Mouse (Mus musculus) embryonic facial prominence, embryonic 14.5 days (tissue): ENCODE measurements around the gene Phtf2. TPM values are rescaled to one million over a fixed set of nuclear protein-coding genes. Genes with fewer than 3 reads are reported as not detected.
"Not testable (repeated sequence)": the region's sequence is repeated elsewhere in the genome, so short reads cannot be mapped to it uniquely, and the experiment has no call there.

Source experiments
- ATAC-seq: fragments of 200-750 bp; cut with Nextera tagmentation; 2 replicates; pipeline ENCODE4 v1.8.0; 2017; ENCODE audit warnings: low read depth, moderate number of reproducible peaks, moderate TSS enrichment
- DNase-seq: peaks from one replicate; pipeline ENCODE4 v3.0.0-alpha.2; 2015; ENCODE audit warnings: low spot score
- H3K27ac ChIP-seq: fragments of 300-500 bp; sonication (generic); replicated peaks from 2 replicates; pipeline ENCODE4 v1.5.1; 2014; ENCODE audit warnings: low read depth, mild to moderate bottlenecking, low read length, moderate library complexity
- H3K27me3 ChIP-seq: fragments of 300-500 bp; sonication (generic); replicated peaks from 2 replicates; pipeline ENCODE4 v1.6.1; 2014; ENCODE audit warnings: low read length; ENCODE audit not compliant: control insufficient read depth, insufficient read depth
- H3K36me3 ChIP-seq: fragments of 300-500 bp; sonication (generic); 2 replicates; pipeline ENCODE4 v1.6.1; 2014; ENCODE audit warnings: low read length, mixed read lengths; ENCODE audit not compliant: control insufficient read depth, insufficient read depth
- H3K4me1 ChIP-seq: fragments of 300-500 bp; sonication (generic); 2 replicates; pipeline ENCODE4 v1.6.1; 2014; ENCODE audit warnings: antibody characterized with exemption, low read length; ENCODE audit not compliant: control insufficient read depth, insufficient read depth
- H3K4me2 ChIP-seq: fragments of 300-500 bp; sonication (generic); 2 replicates; pipeline ENCODE4 v1.6.1; 2014; ENCODE audit warnings: low read depth, mild to moderate bottlenecking, low read length, moderate library complexity, mixed read lengths
- H3K4me3 ChIP-seq: fragments of 300-500 bp; sonication (generic); 2 replicates; pipeline ENCODE4 v1.5.1; 2014; ENCODE audit warnings: low read depth, mild to moderate bottlenecking, low read length
- H3K9ac ChIP-seq: fragments of 300-500 bp; sonication (generic); 2 replicates; pipeline ENCODE4 v1.6.1; 2014; ENCODE audit warnings: low read depth, mild to moderate bottlenecking, low read length, moderate library complexity, mixed read lengths
- H3K9me3 ChIP-seq: fragments of 300-500 bp; sonication (generic); 2 replicates; pipeline ENCODE4 v1.6.1; 2016; ENCODE audit warnings: low read length; ENCODE audit not compliant: control insufficient read depth
- WGBS: fragments of 180-500 bp; shearing (Covaris S2); extraction: QIAGEN DNeasy Blood & Tissue Kit; methylation state at CpG from one replicate; pipeline ENCODE4 v1.1.7; 2014; 5-methylcytosine and 5-hydroxymethylcytosine counted together
- polyA plus RNA-seq: library from polyadenylated mRNA; unstranded; fragments of >200 nt; fragmentation: Nextera tagmentation; extraction: Ambion mirVana; gene quantifications from 2 replicates; pipeline ENCODE4 v1.2.1, GENCODE M21; 2014

Gene Phtf2
- polyA plus RNA-seq, 1 experiment from 2014 or later: 23.0 TPM

- Histone ChIP-seq H3K36me3 (no peaks in the 10 kb centered on the region), H3K9ac (no peak overlapping the region), H3K4me3 (no peak overlapping the region), H3K4me1 (no peaks in the 10 kb centered on the region), H3K27me3 (no peaks in the 10 kb centered on the region), H3K4me2 (no peak overlapping the region), H3K27ac (no peak overlapping the region), H3K9me3 (no peaks in the 10 kb centered on the region)
- ATAC-seq (no peak), DNase-seq (no peak)
Measured at GRCm38 (mm10) chr5:20821122-20821521, 60.8 kb downstream of the Phtf2 start.

DNA sequence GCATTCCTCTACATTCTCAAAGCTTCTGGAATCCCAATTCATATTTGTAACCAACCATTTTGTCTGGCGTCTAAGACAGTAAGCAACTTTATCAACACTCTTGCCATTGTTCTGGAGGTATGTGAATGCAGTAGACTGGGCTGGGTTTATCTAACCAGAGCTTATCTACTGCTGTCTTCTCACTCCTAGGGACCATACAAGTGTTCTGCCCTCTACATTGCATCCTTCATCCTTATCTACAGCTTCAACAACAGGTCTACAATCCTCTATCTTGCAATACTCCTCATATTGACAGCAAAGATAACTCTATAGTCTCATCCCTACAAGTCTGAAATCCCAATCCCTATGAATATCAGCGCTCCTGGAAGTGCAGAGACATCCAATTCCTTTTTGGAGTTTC lies 66.8 kb downstream of the Phtf2 start:
- H3K4me2 ChIP-seq: no peak overlapping the region
- H3K27me3 ChIP-seq: no peaks in the 10 kb centered on the region
- no peak for DNase-seq
- H3K4me1 ChIP-seq: no peaks in the 10 kb centered on the region
- ATAC-seq: no peak
- H3K27ac ChIP-seq: no peak overlapping the region
- H3K36me3 ChIP-seq: no peaks in the 10 kb centered on the region
- 98% methylated on average over 2 of the region's 2 CpGs for WGBS
- no peak overlapping the region for H3K4me3 ChIP-seq
- H3K9me3 ChIP-seq: no peaks in the 10 kb centered on the region
- H3K9ac ChIP-seq: no peak overlapping the region

- DNase-seq (no peak), ATAC-seq (no peak)
- H3K4me3 ChIP-seq: no peak overlapping the region
Measured at GRCm38 (mm10) chr5:20810449-20810848, 71.5 kb downstream of the Phtf2 start.

DNA sequence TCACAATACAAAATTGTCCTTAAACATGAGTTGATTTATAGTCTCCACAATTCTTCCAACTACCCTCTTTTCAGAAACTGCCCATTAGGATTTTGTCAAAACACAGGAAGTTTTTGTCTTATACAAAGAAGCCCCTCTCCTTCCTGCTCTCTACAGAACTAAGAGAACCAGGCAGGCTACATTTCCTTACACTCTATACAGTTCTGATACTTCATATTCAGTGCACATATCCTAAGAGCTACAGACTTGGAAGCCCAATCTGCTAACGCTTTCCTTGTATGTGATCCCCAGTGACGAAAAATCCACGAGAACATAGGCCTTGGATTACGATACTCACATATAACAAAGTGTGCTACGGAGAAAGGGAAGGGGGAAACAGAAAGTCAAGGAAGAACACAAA lies 86.0 kb downstream of the Phtf2 start:
- Histone ChIP-seq H3K27me3 (no peaks in the 10 kb centered on the region), H3K4me2 (no peak overlapping the region), H3K36me3 (peaks cover 35% of the 10 kb centered on the region), H3K4me1 (no peaks in the 10 kb centered on the region), H3K9ac (no peak overlapping the region), H3K27ac (no peak overlapping the region), H3K4me3 (no peak overlapping the region), H3K9me3 (no peaks in the 10 kb centered on the region)
- DNase-seq (no peak), ATAC-seq (no peak)
- 85% methylated on average over 5 of the region's 5 CpGs for whole genome bisulfite sequencing

More at GRCm38 (mm10) chr5:20810449-20810848, 71.5 kb downstream of the Phtf2 start:
- Histone ChIP-seq H3K4me2 (no peak overlapping the region), H3K9ac (no peak overlapping the region), H3K4me1 (no peaks in the 10 kb centered on the region), H3K36me3 (peaks cover 13% of the 10 kb centered on the region; the same call in 1 of the 2 replicates), H3K27ac (no peak overlapping the region), H3K9me3 (no peaks in the 10 kb centered on the region), H3K27me3 (no peaks in the 10 kb centered on the region)
- 85% methylated on average over 6 of the region's 6 CpGs for WGBS

GRCm38 (mm10) chr5:20791793-20792554 lies 90.0 kb downstream of the Phtf2 start:
- Histone ChIP-seq H3K9ac (no peak overlapping the region), H3K4me3 (no peak overlapping the region), H3K27ac (no peak overlapping the region), H3K4me2 (no peak overlapping the region), H3K4me1 (no peaks in the 10 kb centered on the region), H3K36me3 (peaks cover 21% of the 10 kb centered on the region), H3K27me3 (no peaks in the 10 kb centered on the region), H3K9me3 (no peaks in the 10 kb centered on the region)
- DNase-seq: peak; percentile 19
- WGBS: 78% methylated on average over 10 of the region's 10 CpGs
- peak; percentile 62; the same call in 1 of the 2 replicates for ATAC-seq

DNA sequence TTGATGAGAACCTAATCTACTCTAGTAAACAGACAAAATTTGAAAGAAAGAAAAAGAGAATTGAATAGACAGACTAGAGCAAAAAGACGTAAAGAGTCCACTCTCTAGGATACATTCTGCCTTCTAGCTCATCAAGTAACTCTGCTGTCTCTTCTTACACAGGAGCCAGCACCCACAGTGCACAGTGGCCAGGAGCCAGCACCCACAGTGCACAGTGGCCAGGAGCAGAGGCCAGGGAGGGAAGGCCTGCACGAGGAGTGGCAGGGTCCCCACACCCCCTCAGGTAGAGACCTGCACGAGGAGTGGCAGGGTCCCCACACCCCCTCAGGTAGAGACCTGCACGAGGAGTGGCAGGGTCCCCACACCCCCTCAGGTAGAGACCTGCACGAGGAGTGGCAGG lies 95.5 kb downstream of the Phtf2 start:
- H3K36me3 ChIP-seq, H3K4me2 ChIP-seq, H3K4me1 ChIP-seq, ATAC-seq, H3K9ac ChIP-seq, H3K9me3 ChIP-seq, H3K27ac ChIP-seq, H3K27me3 ChIP-seq, DNase-seq, H3K4me3 ChIP-seq: not testable (repeated sequence)
- 84% methylated on average over 2 of the region's 5 CpGs for WGBS

DNA sequence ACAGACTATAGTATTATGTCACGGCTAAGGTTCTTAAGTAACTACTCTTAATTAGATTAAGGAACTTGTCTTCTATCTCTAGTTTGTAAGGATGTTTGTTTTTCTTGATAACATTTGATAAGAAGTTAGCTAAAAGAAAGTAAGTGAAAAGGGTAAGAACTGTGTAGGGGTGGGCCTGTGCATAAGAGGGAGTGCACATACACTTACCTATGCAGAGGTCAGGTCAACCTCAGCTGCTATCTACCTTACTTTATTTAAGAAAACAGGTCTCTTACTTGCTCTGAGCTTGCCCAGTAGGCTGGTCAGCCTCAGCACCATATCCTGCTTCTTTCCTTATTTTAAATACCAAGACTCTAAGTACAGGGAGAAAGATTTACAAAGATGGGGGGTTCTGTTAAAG lies 100.8 kb downstream of the Phtf2 start:
- no peaks in the 10 kb centered on the region for H3K9me3 ChIP-seq
- no peak overlapping the region for H3K4me2 ChIP-seq
- H3K4me1 ChIP-seq: no peaks in the 10 kb centered on the region
- ATAC-seq: no peak
- no peaks in the 10 kb centered on the region for H3K36me3 ChIP-seq
- no peak overlapping the region for H3K27ac ChIP-seq
- no peaks in the 10 kb centered on the region for H3K27me3 ChIP-seq
- 80% methylated on average over 1 of the region's 1 CpGs for WGBS
- no peak overlapping the region for H3K9ac ChIP-seq
- DNase-seq: no peak
- H3K4me3 ChIP-seq: no peak overlapping the region

DNA sequence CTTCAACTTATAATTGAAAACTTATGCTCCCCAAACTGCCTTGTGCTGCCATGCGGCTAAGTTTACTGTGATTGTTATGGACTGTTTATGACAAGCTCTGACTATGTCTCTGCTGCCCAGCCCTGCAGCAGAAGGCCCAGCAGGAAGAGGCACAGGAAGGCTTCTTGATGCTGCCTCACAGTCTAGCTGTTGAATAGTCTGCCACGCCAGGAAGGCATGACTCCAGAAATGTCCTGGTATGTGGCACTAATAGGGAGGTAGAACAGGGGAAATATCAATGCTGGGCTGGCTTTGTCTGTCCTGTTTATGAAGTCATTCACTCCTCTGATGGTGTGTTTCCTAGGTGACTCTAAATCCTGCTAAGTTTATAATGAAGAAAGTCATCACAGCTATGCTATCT lies 102.7 kb downstream of the Phtf2 start:
- no peaks in the 10 kb centered on the region for H3K9me3 ChIP-seq
- no peak overlapping the region for H3K4me2 ChIP-seq
- H3K9ac ChIP-seq: no peak overlapping the region
- DNase-seq: peak; percentile 42
- WGBS: 32% methylated on average over 2 of the region's 2 CpGs
- H3K36me3 ChIP-seq: no peaks in the 10 kb centered on the region
- H3K27me3 ChIP-seq: no peaks in the 10 kb centered on the region
- peak overlapping the region; percentile 66 for H3K27ac ChIP-seq
- H3K4me1 ChIP-seq: no peaks in the 10 kb centered on the region
- ATAC-seq: no peak
- no peak overlapping the region for H3K4me3 ChIP-seq
